Mouse (Mus musculus) forelimb bud, embryonic 11.5 days (tissue): Measurements from ENCODE around the gene Gpr65.
"Not testable (repeated sequence)": the region's sequence is repeated elsewhere in the genome, so short reads cannot be mapped to it uniquely, and the experiment has no call there.

Source experiments
- DNase-seq: peaks from one replicate; pipeline ENCODE4 v3.0.0-alpha.2; 2012; ENCODE audit warnings: low read depth, low spot score

Gene Gpr65

DNA sequence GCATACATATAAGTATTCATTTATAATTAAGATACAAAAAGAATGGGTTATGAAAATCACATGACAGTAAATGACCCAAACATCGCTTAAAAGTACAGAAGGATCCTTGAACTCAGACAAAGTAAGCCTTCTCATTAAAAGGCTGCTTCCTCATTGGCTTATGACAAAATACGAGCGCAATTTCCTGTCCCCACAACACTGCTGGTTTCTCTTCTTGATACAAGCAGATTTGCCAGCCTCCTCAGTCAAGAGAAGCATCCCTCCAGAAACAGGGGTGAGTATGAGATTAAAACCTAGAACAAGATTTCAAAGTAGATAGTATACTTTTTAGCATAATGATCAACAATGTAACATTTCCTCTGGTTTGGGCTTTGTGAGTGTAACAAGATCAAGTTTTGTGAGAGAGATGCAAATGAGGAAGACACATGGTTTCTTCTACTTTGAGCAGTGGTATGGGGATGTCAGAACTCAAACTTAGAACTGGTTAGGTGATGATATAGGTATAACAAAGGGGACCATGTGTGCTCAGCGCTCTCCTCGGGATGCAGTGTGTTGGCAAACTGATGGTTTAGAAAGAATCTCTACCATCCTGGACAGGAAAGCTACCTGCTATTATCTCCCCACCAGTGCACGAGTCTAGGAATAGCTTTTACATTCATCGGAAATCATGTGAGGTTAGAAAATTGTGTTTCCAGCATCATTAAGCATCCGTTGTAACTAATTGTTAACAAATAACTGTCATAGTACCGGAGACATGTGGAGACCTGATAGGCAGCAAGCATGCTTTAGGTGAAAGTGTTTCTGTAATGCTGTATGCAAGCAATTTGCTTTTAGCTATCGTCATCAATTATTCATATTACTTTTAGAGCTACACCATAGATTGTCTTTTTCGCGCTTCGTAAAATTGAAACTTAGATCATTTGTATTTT, at the start of gene Gpr65:
Gene Gpr65 (plus strand): TSS at position 195 of the 929 bp plus-strand sequence.
- DNase-seq: no peak

DNA sequence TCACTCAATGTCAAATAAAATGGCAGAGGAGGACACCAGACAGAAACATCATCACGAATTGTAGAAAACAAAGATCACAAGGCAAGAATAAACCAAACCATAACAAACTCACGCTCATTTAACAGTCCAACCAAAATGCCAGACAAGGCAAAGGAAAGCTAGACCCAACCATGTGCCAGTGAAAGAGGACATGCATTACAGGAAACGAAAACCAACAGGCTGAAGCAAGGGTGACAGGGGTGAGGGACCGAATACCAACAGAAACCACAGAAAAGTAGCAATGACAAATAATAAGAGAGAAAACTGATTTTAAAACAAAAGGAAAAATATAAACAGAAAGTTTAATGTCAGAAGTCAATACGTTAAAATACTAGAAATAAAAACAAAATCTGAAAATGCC, 45.1 kb upstream of the Gpr65 start:
- DNase-seq: no peak

DNA sequence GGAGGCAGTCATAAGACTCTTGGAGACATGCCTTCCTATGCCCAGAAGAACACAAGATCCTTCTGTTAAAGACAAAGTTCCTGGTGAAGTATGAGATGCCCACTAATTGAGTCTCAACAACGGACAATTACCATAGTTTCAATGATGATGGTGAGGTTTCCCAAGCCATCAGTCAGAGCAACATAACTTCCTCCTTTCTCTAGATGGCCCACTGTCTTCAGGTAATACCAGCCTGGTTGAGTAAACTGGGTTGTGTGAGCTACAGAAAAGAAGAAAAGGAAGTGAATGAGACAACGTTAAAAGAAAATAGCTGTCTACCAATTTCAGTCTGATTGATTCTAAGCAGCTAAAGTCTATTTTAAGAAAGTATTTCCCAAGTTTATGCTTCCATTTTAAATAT, 41.4 kb upstream of the Gpr65 start:
- DNase-seq: no peak

DNA sequence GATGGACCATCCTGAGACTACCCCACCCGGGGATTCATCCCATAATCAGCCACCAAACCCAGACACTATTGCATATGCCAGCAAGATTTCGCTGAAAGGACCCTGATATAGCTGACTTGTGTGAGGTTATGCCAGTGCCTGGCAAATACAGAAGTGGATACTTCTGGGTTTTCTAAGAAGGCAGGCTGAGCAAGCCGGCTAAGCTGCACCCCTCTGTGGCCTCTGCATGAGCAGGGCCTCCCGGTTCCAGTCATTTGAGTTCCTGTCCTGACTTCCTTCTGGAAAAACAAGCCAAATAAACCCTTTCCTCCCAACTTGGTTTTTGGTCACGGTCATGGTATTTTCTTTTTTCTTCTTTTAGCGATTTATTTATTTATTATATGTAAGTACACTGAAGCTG, 30.0 kb upstream of the Gpr65 start:
- DNase-seq: not testable (repeated sequence)

- no peak for DNase-seq
These were observed 24.3 kb upstream of the Gpr65 start for GRCm38 (mm10) chr12:98244161-98244560.

- DNase-seq: no peak
These were observed 23.6 kb upstream of the Gpr65 start for GRCm38 (mm10) chr12:98244865-98245264.

- no peak for DNase-seq
These were observed 21.6 kb upstream of the Gpr65 start for GRCm38 (mm10) chr12:98246835-98247234.

DNA sequence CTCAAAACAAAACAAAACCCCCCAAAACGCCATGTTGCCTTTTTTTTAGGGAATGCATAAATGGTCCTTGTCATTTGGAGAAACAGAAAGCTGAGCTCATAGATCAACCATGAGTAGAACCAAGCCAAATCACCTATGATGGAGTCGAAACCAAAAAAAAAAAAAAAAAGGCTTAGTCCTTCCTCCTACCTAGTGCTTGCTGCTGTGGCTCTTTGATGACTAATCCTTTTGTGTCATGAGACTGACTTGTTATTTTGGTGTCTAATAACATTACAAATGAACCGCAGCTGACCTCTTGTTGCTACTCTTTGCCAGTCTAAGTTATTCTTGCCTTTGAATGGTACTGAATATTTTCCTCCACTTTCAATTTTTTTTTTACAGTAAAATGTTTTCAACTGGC, 18.8 kb upstream of the Gpr65 start:
- no peak for DNase-seq

DNA sequence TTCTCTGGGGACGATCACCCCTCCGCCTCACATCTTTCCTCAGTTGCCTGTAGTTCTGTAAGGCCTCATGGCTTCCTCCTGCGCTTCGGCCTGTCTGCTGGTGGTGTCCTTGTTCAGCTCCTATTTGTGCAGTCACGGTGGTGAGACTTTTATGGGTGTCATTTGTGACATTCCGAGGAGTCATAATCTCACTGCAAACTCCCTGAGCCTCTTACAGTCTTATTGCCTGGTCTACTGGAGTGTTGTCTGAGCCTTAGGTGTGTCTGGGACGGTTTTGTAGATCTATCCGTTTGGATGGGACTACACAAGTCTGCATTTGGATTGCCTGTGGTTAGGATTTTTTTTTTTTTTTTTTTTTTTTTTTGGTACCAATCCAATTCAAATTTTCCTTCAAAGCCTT, 18.1 kb upstream of the Gpr65 start:
- DNase-seq: no peak

- no peak for DNase-seq
These were observed 16.0 kb upstream of the Gpr65 start for GRCm38 (mm10) chr12:98252417-98252816.

DNA sequence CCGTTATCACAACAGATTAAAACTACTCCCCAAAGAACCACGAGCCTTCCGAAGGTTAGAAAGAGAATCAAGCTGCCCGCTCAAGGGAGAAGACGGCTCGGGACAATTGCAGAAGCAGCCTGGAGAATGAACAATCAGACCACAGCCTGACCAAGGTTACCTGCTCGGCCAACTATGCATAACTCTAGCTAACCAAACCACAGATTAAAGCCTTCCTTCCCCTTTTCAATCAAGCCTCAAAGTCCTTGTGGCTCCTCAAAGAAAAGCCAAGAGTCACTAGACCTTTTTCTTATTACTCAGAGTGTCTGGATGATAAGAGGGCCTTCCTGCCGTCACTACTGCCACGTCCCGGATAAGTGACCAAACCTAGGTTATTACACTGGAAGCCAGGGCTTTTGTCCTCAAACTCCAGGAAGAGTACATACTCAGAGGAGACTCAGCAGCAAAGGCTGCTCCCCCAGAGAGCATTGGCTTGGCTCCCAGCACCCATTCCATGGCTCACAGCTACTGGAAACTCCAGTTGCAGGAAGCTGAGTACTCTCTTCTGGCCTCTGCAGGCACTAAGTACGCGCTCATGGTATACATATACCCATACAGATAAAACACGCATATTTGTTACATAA, 13.0 kb upstream of the Gpr65 start:
- no peak for DNase-seq

DNA sequence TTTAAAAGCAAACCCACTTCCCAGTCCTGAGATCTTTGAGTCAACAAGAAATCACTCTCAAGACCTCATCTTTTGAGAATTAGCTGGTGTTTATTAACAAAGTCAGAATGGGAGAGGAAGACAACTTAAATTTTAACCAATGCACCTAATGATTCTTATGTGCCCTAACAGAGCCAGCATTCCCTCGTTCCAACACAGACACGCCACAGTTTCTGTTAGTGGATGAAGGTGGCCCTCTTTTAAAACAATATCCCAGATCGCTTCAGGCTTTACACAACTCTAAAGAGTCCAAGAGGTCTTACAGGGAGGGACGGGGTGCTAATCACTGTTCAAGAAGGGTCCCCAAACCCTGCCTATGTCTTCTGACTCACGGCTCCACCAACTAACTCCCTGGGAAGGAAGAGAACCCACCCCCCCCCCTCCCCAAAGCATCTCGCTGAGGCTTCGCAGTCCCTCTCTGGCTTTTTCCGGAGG, 10.0 kb upstream of the Gpr65 start:
- no peak for DNase-seq

GRCm38 (mm10) chr12:98258845-98259517, 9.5 kb upstream of the Gpr65 start, which contains the start of gene Galc:
Gene Galc (minus strand): TSS chr12:98259459.
- DNase-seq: peak; percentile 88

GRCm38 (mm10) chr12:98259518-98259852, 8.9 kb upstream of the Gpr65 start:
- no peak for DNase-seq

- DNase-seq: no peak
These were observed 2.7 kb upstream of the Gpr65 start for GRCm38 (mm10) chr12:98265697-98266096.

DNA sequence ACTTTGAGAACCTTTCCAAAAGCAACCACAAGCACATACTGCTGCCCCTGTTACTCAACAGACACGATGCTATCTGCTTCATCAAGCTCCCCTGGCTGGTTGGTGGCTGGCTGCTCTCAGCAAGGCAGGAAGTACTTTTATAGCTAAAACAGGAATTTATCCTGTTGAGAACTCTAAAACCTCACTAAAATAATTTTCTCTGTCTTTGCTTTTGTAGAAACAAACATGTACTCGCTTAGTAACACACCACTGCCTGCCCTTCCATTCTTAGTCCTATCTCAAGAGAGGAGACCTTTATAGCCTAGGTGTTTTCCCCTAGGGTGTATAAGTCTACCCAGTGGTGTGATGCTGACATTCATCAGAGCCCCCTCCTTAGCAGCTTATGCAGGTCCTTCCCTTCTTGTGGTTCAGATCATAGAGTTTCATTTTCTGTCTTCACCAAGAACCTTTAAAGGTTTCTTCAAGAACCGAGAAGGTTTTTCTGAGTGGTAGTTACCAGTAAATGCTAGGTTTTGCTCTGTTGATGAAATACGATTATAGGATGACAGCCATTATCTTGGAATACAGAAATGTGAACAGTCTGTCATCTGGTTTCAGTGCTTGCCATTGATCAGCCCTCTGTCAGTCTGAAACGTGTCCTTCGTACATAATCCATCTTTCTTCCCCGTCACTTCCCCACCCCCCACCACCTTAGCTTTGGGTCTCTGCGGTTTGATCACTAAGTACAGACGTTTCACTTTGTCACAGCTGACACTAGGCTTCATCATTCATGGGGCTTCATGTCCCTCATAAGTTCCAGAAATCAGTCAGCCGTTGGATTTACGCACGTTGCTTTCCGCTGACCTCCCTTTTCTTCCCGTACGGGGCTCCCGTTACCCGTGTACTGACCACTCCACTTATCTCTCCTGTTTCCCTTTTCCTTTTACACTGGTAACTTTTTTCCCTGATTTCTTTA, 1.6 kb downstream of the Gpr65 start:
- no peak for DNase-seq

DNA sequence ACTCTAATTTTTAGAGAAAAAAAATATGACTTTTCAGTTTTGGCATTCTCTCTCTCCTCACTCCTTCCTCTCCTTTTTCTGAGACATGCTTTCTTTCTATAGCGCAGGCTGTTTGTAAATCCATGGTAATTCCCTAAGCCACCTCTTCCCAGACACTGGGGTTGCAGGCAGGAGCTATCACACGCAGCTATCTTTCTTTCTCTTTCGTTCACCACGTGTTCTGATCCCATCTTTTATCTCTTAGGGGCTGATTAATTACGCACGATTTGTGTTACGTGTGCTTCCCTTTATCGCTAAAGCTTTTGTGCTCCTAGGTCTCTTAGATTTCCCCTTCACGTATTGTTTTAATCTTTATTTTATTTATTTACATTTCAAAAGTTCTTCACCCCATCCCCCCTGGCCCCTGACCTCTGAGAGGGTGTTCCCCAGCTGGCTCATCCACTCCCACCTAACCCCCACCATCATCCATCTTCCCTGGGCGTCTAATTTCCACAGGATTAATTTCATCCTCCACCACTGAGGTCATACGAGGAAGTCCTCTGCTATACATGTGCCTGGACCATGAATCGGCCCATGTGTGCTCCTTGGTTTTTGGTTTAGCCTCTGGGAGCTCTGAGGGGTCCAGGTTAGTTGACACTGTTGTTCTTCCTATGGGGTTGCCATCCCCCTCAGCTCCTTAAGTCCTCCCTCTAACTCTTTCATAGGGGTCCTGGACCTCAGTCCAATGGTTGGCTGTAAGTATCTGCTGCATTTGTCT, 2.6 kb downstream of the Gpr65 start:
- no peak for DNase-seq

DNA sequence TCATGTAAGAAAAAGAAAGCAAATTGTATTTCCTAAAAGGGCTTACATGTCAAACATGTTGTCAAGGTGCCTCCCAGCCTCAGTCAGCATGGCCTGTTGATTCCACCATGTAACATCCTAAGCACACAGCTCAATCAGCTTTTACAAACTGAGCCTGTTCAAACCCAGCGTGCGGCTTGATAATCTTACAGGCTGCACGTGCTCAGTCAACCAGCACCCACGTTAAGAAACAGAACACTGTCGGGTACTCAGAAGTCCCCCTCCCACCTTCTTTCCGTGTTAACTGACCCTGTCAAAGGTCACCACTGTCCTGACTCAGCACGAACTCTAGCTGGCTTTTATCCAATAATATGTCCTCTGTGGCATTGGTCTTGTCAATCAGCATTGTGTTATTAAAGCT, 4.0 kb downstream of the Gpr65 start:
- DNase-seq: no peak

DNA sequence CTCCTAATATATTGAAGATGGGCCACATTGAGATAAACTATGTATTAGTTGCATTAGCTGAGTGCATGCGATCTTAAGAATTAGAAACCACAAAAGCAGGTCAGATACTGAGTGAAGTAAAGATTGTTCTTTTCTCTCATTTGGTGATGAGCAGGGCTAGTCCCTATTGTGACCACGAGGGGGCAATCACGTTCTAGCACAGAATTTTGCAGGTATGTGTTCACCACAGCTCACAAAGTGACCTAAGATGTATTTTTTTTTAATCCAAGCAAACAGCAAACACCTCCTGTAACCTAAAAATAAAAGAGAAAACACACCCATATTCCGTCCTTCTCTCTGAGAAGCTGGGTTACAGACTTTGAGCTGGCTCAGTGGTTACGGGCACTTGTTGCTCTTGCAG, 12.1 kb downstream of the Gpr65 start:
- DNase-seq: peak; percentile 65

- no peak for DNase-seq
These were observed 12.6 kb downstream of the Gpr65 start for GRCm38 (mm10) chr12:98280996-98281395.
